Mouse (Mus musculus) forebrain, embryonic 16.5 days (tissue): ENCODE data around the gene Klra5. TPM values are rescaled to one million over a fixed set of nuclear protein-coding genes. Genes with fewer than 3 reads are reported as not detected.
"Not testable (repeated sequence)": the region's sequence is repeated elsewhere in the genome, so short reads cannot be mapped to it uniquely, and the experiment has no call there.

Source experiments
- ATAC-seq: fragments of 200-750 bp; cut with Nextera tagmentation; 2 replicates; pipeline ENCODE4 v1.8.0; 2017; ENCODE audit warnings: mild to moderate bottlenecking, moderate library complexity
- H3K27ac ChIP-seq: fragments of 300-500 bp; sonication (generic); 2 replicates; pipeline ENCODE4 v1.5.1; 2014; ENCODE audit warnings: low read length, control low read depth
- H3K27me3 ChIP-seq: fragments of 300-500 bp; sonication (generic); replicated peaks from 2 replicates; pipeline ENCODE4 v1.6.1; 2014; ENCODE audit warnings: low read length; ENCODE audit not compliant: control insufficient read depth, insufficient read depth
- H3K36me3 ChIP-seq: fragments of 300-500 bp; sonication (generic); 2 replicates; pipeline ENCODE4 v1.6.1; 2014; ENCODE audit not compliant: control insufficient read depth, insufficient read depth
- H3K4me1 ChIP-seq: fragments of 300-500 bp; sonication (generic); replicated peaks from 2 replicates; pipeline ENCODE4 v1.6.1; 2014; ENCODE audit warnings: low read length; ENCODE audit not compliant: control insufficient read depth, insufficient read depth
- H3K4me2 ChIP-seq: fragments of 300-500 bp; sonication (generic); 2 replicates; pipeline ENCODE4 v1.6.1; 2014; ENCODE audit warnings: mild to moderate bottlenecking, low read length, control low read depth
- H3K4me3 ChIP-seq: fragments of 300-500 bp; sonication (generic); replicated peaks from 2 replicates; pipeline ENCODE4 v1.5.1; 2014; ENCODE audit warnings: mild to moderate bottlenecking, low read length, control low read depth
- H3K9ac ChIP-seq: fragments of 300-500 bp; sonication (generic); replicated peaks from 2 replicates; pipeline ENCODE4 v1.6.1; 2014; ENCODE audit warnings: low read depth, low read length, control low read depth
- H3K9me3 ChIP-seq: fragments of 300-500 bp; sonication (generic); 2 replicates; pipeline ENCODE4 v1.6.1; 2016; ENCODE audit warnings: low read length; ENCODE audit not compliant: control insufficient read depth
- WGBS: fragments of 180-500 bp; shearing (Covaris S2); extraction: QIAGEN DNeasy Blood & Tissue Kit; methylation state at CpG from one replicate; pipeline ENCODE4 v1.1.7; 2014; 5-methylcytosine and 5-hydroxymethylcytosine counted together
- polyA plus RNA-seq: library from polyadenylated mRNA; unstranded; fragments of >200 nt; fragmentation: Nextera tagmentation; extraction: Ambion mirVana; gene quantifications from 2 replicates; pipeline ENCODE4 v1.2.1, GENCODE M21; 2015

Klra5 gene
- polyA plus RNA-seq: not detected in 2 replicates

DNA sequence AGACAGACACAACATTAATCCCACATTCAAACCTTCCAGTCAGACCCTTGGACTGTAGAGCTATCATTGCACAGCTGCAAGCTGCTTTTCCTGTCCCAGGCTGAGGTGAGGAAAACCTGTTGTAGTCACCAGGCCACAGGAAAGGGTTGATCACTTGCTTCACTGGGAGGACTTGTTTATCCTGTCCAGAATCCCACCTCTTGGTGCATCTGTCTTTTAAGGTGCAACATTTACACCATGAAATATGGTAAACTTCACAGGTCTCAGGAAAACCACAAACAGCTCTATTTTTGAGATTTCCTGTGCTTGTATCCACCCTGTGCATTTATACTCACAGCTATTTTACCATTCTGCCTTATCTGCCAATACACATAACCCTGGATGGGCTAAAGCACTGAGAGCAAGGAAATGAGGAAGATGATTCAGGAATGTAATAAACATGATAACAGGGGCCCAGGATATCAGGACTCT is at the start of gene Klra5:
TSS of gene Klra5 (minus strand) at position 175 of the 471 bp plus-strand sequence.
- not testable (repeated sequence) for H3K27me3 ChIP-seq, H3K4me1 ChIP-seq, H3K4me2 ChIP-seq, H3K9ac ChIP-seq, H3K9me3 ChIP-seq, H3K36me3 ChIP-seq, H3K4me3 ChIP-seq, ATAC-seq, H3K27ac ChIP-seq

DNA sequence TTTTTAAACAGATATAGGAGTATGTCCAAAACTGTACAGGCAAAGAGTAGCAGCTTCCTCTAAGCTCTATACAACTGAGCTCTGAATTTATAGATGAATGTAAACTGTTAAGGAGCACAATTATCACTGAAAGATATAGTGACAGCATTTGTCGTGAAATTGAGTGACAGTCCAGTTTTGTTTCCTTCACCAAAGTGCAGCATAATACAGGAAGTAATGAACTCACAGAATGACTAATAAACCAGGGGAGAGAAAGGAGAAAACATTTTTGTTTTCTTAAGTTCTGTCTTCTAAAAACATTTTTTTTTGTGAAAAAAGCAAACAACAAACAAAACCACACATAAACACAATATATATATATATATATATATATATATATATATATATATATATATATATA is 454 bp downstream of the Klra5 start:
- 85% methylated on average over 1 of the region's 1 CpGs for WGBS
- Histone ChIP-seq H3K4me3 (no peak overlapping the region), H3K27me3 (no peaks in the 10 kb centered on the region), H3K4me2 (no peak overlapping the region), H3K27ac (no peak overlapping the region), H3K4me1 (no peaks in the 10 kb centered on the region), H3K9me3 (peaks cover 5% of the 10 kb centered on the region; the same call in 1 of the 2 replicates), H3K9ac (no peak overlapping the region), H3K36me3 (no peaks in the 10 kb centered on the region)
- no peak for ATAC-seq

GRCm38 (mm10) chr6:129882525-129882924 is 34.9 kb downstream of the Klra5 start:
- H3K4me2 ChIP-seq: no peak overlapping the region
- no peak overlapping the region for H3K9ac ChIP-seq
- no peaks in the 10 kb centered on the region for H3K36me3 ChIP-seq
- H3K9me3 ChIP-seq: peaks cover 13% of the 10 kb centered on the region; the same call in 1 of the 2 replicates
- H3K27ac ChIP-seq: no peak overlapping the region
- no peak overlapping the region for H3K4me3 ChIP-seq
- no peaks in the 10 kb centered on the region for H3K4me1 ChIP-seq
- H3K27me3 ChIP-seq: no peaks in the 10 kb centered on the region
- WGBS: 90% methylated on average over 2 of the region's 2 CpGs
- ATAC-seq: no peak

DNA sequence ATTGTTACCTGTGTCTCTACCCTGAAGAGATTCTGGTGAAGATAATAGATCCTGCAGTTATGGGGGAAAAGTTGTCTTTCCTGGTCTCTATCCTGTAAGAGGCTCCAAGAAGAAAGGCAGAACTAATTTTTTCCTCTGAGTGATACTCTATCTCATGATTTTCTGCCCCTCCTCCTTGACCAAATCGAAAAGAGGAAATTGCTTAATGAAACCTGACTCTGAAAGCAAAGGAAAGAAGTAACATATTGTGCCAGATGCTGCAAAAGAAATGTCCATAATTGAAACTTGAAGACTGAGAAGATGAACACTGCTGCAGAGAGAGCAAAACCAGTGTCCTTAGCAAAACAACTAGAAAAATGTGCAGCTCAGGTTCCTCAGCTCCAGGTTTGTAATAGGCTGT is 40.9 kb downstream of the Klra5 start, which contains the start of gene Klra17:
TSS of gene Klra17 (minus strand) at position 124 of the 400 bp plus-strand sequence.
- peaks cover 11% of the 10 kb centered on the region; the same call in 1 of the 2 replicates for H3K9me3 ChIP-seq
- H3K36me3 ChIP-seq: no peaks in the 10 kb centered on the region
- H3K27me3 ChIP-seq: no peaks in the 10 kb centered on the region
- H3K27ac ChIP-seq: no peak within 1 kb of the TSS
- H3K4me3 ChIP-seq: no peak within 1 kb of the TSS
- H3K4me2 ChIP-seq: no peak within 1 kb of the TSS
- no peak within 1 kb of the TSS for H3K9ac ChIP-seq
- ATAC-seq: no peak
- no peaks in the 10 kb centered on the region for H3K4me1 ChIP-seq
- WGBS: 42% methylated on average over 1 of the region's 1 CpGs

DNA sequence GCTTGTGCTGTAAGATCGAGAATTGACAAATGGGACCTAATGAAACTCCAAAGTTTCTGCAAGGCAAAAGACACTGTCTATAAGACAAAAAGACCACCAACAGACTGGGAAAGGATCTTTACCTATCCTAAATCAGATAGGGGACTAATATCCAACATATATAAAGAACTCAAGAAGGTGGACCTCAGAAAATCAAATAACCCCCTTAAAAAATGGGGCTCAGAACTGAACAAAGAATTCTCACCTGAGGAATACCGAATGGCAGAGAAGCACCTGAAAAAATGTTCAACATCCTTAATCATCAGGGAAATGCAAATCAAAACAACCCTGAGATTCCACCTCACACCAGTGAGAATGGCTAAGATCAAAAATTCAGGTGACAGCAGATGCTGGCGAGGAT is 55.1 kb downstream of the Klra5 start, which contains the start of gene Gm17631:
TSS of gene Gm17631 (plus strand) at position 301 of the 400 bp plus-strand sequence.
- not testable (repeated sequence) for H3K9me3 ChIP-seq, ATAC-seq, H3K36me3 ChIP-seq, H3K27me3 ChIP-seq, H3K9ac ChIP-seq, H3K4me1 ChIP-seq, H3K4me3 ChIP-seq, H3K27ac ChIP-seq, H3K4me2 ChIP-seq
- no CpG with 5 or more reads among the region's 3 CpGs for WGBS

Other genes starting within 250 kb of the Klra5 start
- gene Klrc1, start 238.7 kb downstream of the Klra5 start, polyA plus RNA-seq: not detected in 2 replicates
- not detected in 2 replicates for gene Klri1, start 200.5 kb downstream of the Klra5 start, polyA plus RNA-seq
- gene Klri2, start 177.2 kb downstream of the Klra5 start, polyA plus RNA-seq: not detected in 2 replicates
- gene Gm156, start 133.4 kb downstream of the Klra5 start, polyA plus RNA-seq: not detected in 2 replicates
- gene Gm17631, start 55.0 kb downstream of the Klra5 start, polyA plus RNA-seq: not detected in 2 replicates
- not detected in 2 replicates for gene Klra17, start 41.0 kb downstream of the Klra5 start, polyA plus RNA-seq
- not detected in 2 replicates for gene Klra6, start 109.3 kb upstream of the Klra5 start, polyA plus RNA-seq
- gene Klra4, start 149.6 kb upstream of the Klra5 start, polyA plus RNA-seq: not detected in 2 replicates
- not detected in 2 replicates for gene Klra8, start 212.2 kb upstream of the Klra5 start, polyA plus RNA-seq